Mouse (Mus musculus) kidney, embryonic 15.5 days (tissue): ENCODE results near the gene Acss1. TPM values are rescaled to one million over a fixed set of nuclear protein-coding genes. Genes with fewer than 3 reads are reported as not detected.

Experiments
- ATAC-seq: fragments of 200-750 bp; cut with Nextera tagmentation; replicated peaks from 2 replicates; pipeline ENCODE4 v1.8.0; 2017; ENCODE audit warnings: moderate TSS enrichment; ENCODE audit not compliant: low FRiP score
- H3K27ac ChIP-seq: fragments of 300-500 bp; sonication (generic); 2 replicates; pipeline ENCODE4 v1.5.1; 2015; ENCODE audit warnings: mild to moderate bottlenecking, inconsistent platforms
- H3K27me3 ChIP-seq: fragments of 300-500 bp; sonication (generic); 2 replicates; pipeline ENCODE4 v1.6.1; 2015; ENCODE audit warnings: inconsistent platforms
- H3K36me3 ChIP-seq: fragments of 300-500 bp; sonication (generic); 2 replicates; pipeline ENCODE4 v1.6.1; 2015; ENCODE audit warnings: inconsistent platforms
- H3K4me1 ChIP-seq: fragments of 300-500 bp; sonication (generic); 2 replicates; pipeline ENCODE4 v1.6.1; 2015; ENCODE audit warnings: inconsistent platforms
- H3K4me2 ChIP-seq: fragments of 300-500 bp; sonication (generic); 2 replicates; pipeline ENCODE4 v1.6.1; 2015; ENCODE audit warnings: moderate library complexity, mild to moderate bottlenecking, inconsistent platforms
- H3K4me3 ChIP-seq: fragments of 300-500 bp; sonication (generic); replicated peaks from 2 replicates; pipeline ENCODE4 v1.5.1; 2015; ENCODE audit warnings: mild to moderate bottlenecking, inconsistent platforms
- H3K9ac ChIP-seq: fragments of 300-500 bp; sonication (generic); 2 replicates; pipeline ENCODE4 v1.6.1; 2015; ENCODE audit warnings: mild to moderate bottlenecking, inconsistent platforms
- H3K9me3 ChIP-seq: fragments of 300-500 bp; sonication (generic); replicated peaks from 2 replicates; pipeline ENCODE4 v1.6.1; 2016; ENCODE audit warnings: inconsistent platforms
- WGBS: fragments of 180-500 bp; shearing (Covaris S2); methylation state at CpG from one replicate; pipeline ENCODE4 v1.1.7; 2015; ENCODE audit warnings: mixed read lengths; 5-methylcytosine and 5-hydroxymethylcytosine counted together
- polyA plus RNA-seq: library from polyadenylated mRNA; unstranded; fragments of >200 nt; fragmentation: Nextera tagmentation; extraction: Ambion mirVana; gene quantifications from 2 replicates; pipeline ENCODE4 v1.2.1, GENCODE M21; 2015

Gene Acss1
- polyA plus RNA-seq, 1 experiment from 2014 or later: 9.5 TPM

DNA sequence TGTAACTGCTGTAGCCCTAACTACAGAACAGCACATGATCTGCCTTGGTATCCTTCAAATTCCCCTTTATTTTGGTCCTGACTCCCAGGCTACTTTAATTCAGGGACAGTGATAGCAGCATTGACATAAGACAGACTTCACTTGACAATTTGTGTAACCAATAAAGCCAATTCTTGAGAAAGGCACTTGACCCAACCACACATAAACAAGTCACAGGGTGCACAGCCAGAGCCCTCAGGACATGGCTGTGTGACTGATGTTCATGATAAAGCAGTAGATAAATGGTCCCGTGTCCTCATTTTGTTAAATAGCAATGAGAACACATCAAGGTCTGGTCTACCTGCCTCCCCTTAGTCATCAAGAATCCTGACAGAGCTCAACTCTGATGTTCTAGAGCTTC lies 88.7 kb downstream of the Acss1 start:
- no peak for ATAC-seq
- WGBS: 64% methylated on average over 1 of the region's 1 CpGs

DNA sequence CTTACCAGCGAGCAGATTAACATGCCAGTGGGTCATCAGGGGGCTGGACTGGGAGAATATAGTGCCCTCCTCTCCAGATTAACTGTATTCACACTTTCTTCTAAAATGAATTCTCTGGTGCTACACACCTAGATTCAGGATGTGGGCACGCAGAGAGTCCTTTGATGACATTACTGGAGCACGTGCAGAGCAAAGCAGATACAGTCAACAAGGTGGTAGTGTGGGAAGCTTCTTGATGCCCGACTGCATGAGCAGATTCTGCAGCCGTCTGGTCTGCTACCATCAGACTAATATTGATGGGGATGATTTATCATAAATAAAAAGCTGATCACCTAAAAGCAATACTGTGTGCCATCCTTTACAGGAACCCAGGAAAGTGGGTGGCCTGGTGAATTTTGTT lies 89.7 kb downstream of the Acss1 start:
- Histone ChIP-seq H3K27me3 (no peaks in the 10 kb centered on the region), H3K9me3 (no peaks in the 10 kb centered on the region), H3K4me3 (no peak overlapping the region), H3K36me3 (peaks cover 6% of the 10 kb centered on the region), H3K9ac (no peak overlapping the region), H3K27ac (no peak overlapping the region), H3K4me1 (no peaks in the 10 kb centered on the region), H3K4me2 (no peak overlapping the region)
- WGBS: 84% methylated on average over 5 of the region's 5 CpGs
- ATAC-seq: no peak

More for the DNA sequence above, 88.7 kb downstream of the Acss1 start:
- no peaks in the 10 kb centered on the region for H3K4me1 ChIP-seq
- peaks cover 16% of the 10 kb centered on the region for H3K36me3 ChIP-seq
- no peak overlapping the region for H3K27ac ChIP-seq
- H3K27me3 ChIP-seq: no peaks in the 10 kb centered on the region
- H3K4me2 ChIP-seq: no peak overlapping the region
- H3K9me3 ChIP-seq: no peaks in the 10 kb centered on the region
- H3K4me3 ChIP-seq: no peak overlapping the region
- H3K9ac ChIP-seq: no peak overlapping the region

DNA sequence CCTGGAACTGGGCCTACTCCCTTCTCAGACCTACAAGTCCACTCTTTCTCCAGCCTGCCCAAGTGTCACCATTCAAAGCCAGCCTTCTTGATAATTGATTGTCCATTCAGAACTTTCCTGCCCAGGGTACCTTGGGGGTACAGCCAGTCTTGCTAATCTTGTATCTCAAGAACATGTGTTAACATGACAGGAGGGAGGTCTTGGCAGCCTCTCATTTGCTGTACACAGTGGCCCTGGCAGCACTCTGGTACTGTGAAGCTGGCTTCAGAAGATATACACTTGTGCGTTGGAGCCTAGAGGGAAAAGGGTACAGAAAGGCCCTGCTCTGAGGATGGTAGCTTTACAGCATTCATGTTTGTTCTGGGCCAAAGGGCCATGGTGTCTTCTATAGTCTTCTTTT lies 92.0 kb downstream of the Acss1 start:
- no peak overlapping the region for H3K4me3 ChIP-seq
- H3K4me1 ChIP-seq: no peaks in the 10 kb centered on the region
- H3K27ac ChIP-seq: no peak overlapping the region
- 100% methylated on average over 1 of the region's 1 CpGs for WGBS
- no peaks in the 10 kb centered on the region for H3K36me3 ChIP-seq
- H3K27me3 ChIP-seq: no peaks in the 10 kb centered on the region
- no peaks in the 10 kb centered on the region for H3K9me3 ChIP-seq
- H3K4me2 ChIP-seq: no peak overlapping the region
- H3K9ac ChIP-seq: no peak overlapping the region
- ATAC-seq: no peak

DNA sequence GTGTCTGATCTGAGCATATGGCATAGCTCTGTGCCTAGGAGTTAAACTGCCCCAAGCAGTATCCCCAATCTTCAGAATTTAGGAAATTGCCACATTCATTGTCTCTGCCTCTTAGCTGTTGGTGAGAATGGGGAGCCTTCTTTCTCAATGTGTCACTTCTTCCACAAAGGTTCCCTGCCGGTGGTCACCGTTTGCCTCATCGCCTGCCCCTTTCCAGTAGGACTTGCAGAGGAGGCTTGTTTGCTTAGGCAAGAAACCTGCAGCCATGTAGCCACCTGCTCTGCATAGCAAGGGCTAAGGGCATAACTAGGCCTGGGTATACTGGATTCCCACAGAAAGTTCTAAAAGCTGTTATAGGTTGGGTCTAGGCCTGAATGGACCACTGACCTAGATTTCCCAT lies 95.8 kb downstream of the Acss1 start:
- ATAC-seq: no peak
- no peak overlapping the region for H3K4me2 ChIP-seq
- H3K9me3 ChIP-seq: no peaks in the 10 kb centered on the region
- no peak overlapping the region for H3K27ac ChIP-seq
- H3K4me3 ChIP-seq: no peak overlapping the region
- WGBS: 85% methylated on average over 3 of the region's 3 CpGs
- H3K9ac ChIP-seq: no peak overlapping the region
- no peaks in the 10 kb centered on the region for H3K4me1 ChIP-seq
- no peaks in the 10 kb centered on the region for H3K36me3 ChIP-seq
- no peaks in the 10 kb centered on the region for H3K27me3 ChIP-seq

DNA sequence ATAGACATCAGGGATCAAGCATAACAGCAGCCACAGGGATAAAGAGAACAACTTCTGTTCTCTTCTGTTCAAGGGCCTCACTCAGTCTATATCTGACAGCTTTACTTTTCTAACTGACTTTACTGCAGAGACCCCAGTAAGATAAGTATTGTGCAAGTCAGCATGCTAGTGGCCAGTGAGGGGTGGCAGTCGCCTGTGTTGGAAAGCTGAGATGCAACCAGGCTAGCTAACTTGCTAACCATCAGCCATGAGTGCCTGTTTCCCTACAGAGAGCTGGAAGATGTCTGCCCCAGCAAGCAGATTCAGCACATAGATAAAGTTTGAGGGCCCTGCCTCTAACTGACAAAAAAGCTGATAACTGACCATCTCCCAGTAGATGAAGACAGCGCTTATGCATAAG lies 97.5 kb downstream of the Acss1 start:
- no peak for ATAC-seq
- Histone ChIP-seq H3K36me3 (no peaks in the 10 kb centered on the region), H3K4me1 (no peaks in the 10 kb centered on the region), H3K9ac (no peak overlapping the region), H3K27ac (no peak overlapping the region), H3K4me3 (no peak overlapping the region), H3K9me3 (no peaks in the 10 kb centered on the region), H3K4me2 (no peak overlapping the region), H3K27me3 (no peaks in the 10 kb centered on the region)
- WGBS: 81% methylated on average over 2 of the region's 2 CpGs

DNA sequence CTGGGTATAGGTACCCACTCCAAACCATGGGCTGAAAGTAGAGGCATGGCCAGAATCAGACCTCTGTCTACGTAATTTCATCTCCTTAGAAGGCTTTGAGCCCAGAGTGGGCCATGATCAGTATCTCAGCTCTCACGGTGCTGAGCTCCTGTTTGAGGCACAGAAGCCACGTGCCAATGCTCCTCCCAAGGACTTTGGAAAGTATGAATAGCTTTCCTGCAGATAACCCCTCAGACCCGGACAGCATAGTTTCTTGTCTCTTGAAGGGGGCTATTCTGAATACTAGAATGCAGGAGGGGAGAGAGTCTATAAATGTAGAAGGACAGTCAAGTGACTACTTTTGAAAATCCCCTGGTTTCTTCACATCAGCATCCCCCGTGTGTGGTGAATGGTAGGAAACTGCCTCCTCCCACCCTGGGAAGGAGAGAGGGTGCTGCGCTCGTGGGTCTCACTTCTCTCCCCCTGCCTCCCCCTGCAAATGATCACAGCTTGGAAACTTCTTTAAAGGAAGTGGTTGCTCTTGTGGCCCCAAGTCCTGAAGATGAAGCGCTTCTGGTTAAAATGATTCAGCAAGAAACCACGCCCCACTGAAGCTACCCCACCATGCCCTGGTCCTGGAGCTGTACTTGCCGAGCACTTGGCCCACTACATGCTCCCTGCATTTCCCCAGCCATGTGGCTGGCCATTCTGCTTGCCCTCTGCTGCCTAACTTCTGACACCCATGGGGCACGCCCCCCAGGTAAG lies 98.3 kb downstream of the Acss1 start, which contains the start of gene Cst7:
Gene Cst7, plus strand, starts transcription at position 569 of the 744 bp plus-strand sequence.
- Histone ChIP-seq H3K9ac (no peak within 1 kb of the TSS), H3K4me1 (no peaks in the 10 kb centered on the region), H3K27ac (no peak within 1 kb of the TSS), H3K36me3 (no peaks in the 10 kb centered on the region), H3K4me3 (no peak within 1 kb of the TSS), H3K9me3 (no peaks in the 10 kb centered on the region), H3K4me2 (no peak within 1 kb of the TSS), H3K27me3 (no peaks in the 10 kb centered on the region)
- no peak for ATAC-seq
- WGBS: 72% methylated on average over 11 of the region's 11 CpGs

Other genes starting within 250 kb of the Acss1 start
- gene Zfp442, start 217.0 kb downstream of the Acss1 start, polyA plus RNA-seq: 10.3 and 11.1 TPM in 2 replicates
- 0.09 and 0.34 TPM in 2 replicates for gene Zfp345, start 183.4 kb downstream of the Acss1 start, polyA plus RNA-seq
- gene Cst7, start 98.1 kb downstream of the Acss1 start, polyA plus RNA-seq: 0.21 and 0.28 TPM in 2 replicates
- gene Apmap, start 59.9 kb downstream of the Acss1 start, polyA plus RNA-seq: 46.0 and 47.6 TPM in 2 replicates
- not detected in 2 replicates for gene Vsx1, start 20.9 kb upstream of the Acss1 start, polyA plus RNA-seq
- 27.8 and 31.7 TPM in 2 replicates for gene Entpd6, start 80.5 kb upstream of the Acss1 start, polyA plus RNA-seq
- gene Pygb, start 118.2 kb upstream of the Acss1 start, polyA plus RNA-seq: 77.3 and 88.3 TPM in 2 replicates
- 62.3 and 63.5 TPM in 2 replicates for gene Abhd12, start 236.2 kb upstream of the Acss1 start, polyA plus RNA-seq
- 49.3 TPM in 2 replicates for gene Gins1, start 236.9 kb upstream of the Acss1 start, polyA plus RNA-seq